8 mouse cellular contexts compared by ENCODE assay signal in the genomic region with DNA sequence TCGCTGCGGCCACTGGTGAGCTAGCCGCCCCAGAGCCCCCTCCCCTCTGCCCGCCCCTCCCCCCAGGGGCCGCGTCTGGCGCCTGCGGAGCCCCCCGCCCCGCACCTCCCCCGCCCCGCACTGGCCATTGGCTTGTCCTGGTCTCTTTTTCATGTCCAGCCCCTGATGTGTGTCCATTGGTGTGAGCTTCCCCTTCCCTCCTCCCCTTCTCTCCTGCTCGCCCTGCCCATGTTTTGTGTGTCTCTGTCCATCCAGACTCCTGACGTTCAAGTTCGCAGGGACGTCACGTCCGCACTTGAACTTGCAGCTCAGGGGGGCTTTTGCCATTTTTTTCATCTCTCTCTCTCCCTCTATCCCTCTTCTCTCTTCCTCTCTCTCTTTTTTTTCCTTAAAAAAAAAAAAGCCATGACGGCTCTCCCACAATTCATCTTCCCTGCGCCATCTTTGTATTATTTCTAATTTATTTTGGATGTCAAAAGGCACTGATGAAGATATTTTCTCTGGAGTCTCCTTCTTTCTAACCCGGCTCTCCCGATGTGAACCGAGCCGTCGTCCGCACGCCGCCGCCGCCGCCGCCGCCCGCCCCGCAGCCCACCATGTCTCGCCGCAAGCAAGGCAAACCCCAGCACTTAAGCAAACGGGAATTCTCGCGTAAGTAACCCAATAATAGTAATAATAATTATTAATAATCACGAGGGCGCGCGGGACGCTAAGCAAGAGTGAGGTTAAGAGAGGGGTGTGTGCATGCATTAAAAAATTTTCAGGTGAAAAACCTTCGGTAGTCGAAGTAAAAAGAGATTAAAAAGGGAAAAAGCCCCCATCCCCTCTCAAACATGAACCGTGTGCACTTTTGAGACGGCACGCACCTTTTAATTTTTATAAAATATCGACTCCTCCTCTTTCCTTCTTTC. TPM values are rescaled to one million over a fixed set of nuclear protein-coding genes. Genes with fewer than 3 reads are reported as not detected.
DNase-seq lines count a peak whose midpoint lies in the region; ATAC-seq and TF ChIP-seq lines count a peak whose summit lies in the region.

A gene (plus strand): TSS at position 262 of the 911 bp plus-strand sequence.

- H3K4me3 ChIP-seq in forebrain, embryonic 16.5 days (replicated peaks; ENCODE audit: low read length): peak within 1 kb of the TSS; percentile 70
- H3K4me3 ChIP-seq in intestine, postnatal 0 days (ENCODE audit: low read depth, low read length): peak within 1 kb of the TSS; percentile 76
- peak within 1 kb of the TSS; percentile 72 for H3K4me3 ChIP-seq in liver, embryonic 11.5 days (ENCODE audit: low read depth, low read length)

- H3K36me3 ChIP-seq in forebrain, embryonic 16.5 days (ENCODE audit: control insufficient read depth, insufficient read depth): no peaks in the 10 kb centered on the region
- H3K36me3 ChIP-seq in intestine, postnatal 0 days (ENCODE audit: control insufficient read depth, insufficient read depth): no peaks in the 10 kb centered on the region
- no peaks in the 10 kb centered on the region for H3K36me3 ChIP-seq in liver, embryonic 11.5 days (ENCODE audit: control insufficient read depth, insufficient read depth, low read length)

- WGBS in forebrain, embryonic 16.5 days: under 1% methylated on average over 44 of the region's 51 CpGs
- WGBS in intestine, postnatal 0 days: under 1% methylated on average over 41 of the region's 51 CpGs
- under 1% methylated on average over 38 of the region's 51 CpGs for WGBS in liver, embryonic 11.5 days

- DNase-seq in gastrocnemius, postnatal 10 days: peak; percentile 15
- no peak for DNase-seq in gastrocnemius, postnatal 14 days
- DNase-seq in adrenal gland, postnatal 10 days: peak; percentile 65
- peak; percentile 80 for DNase-seq in liver, embryonic 11.5 days (ENCODE audit: low spot score)
- no peak for DNase-seq in urinary bladder, postnatal 10 days (ENCODE audit: low spot score)

- peaks cover 11% of the 10 kb centered on the region for H3K4me1 ChIP-seq in forebrain, embryonic 16.5 days (replicated peaks; ENCODE audit: control insufficient read depth, insufficient read depth, low read length)
- H3K4me1 ChIP-seq in intestine, postnatal 0 days (replicated peaks; ENCODE audit: control insufficient read depth, insufficient read depth, low read length): no peaks in the 10 kb centered on the region
- H3K4me1 ChIP-seq in liver, embryonic 11.5 days (replicated peaks; ENCODE audit: control insufficient read depth, insufficient read depth, low read length): peaks cover 13% of the 10 kb centered on the region

- TF ChIP-seq CTCF in intestine, postnatal 0 days (IDR thresholded peaks at IDR 0.05; ENCODE audit: low read depth): no peak

- H3K4me2 ChIP-seq in forebrain, embryonic 16.5 days (ENCODE audit: low read length): peak within 1 kb of the TSS; percentile 63
- peak within 1 kb of the TSS; percentile 100 for H3K4me2 ChIP-seq in intestine, postnatal 0 days (replicated peaks; ENCODE audit: low read depth)
- H3K4me2 ChIP-seq in liver, embryonic 11.5 days: peak within 1 kb of the TSS; percentile 98

- no peaks in the 10 kb centered on the region for H3K9me3 ChIP-seq in forebrain, embryonic 16.5 days (ENCODE audit: control insufficient read depth, low read length)
- no peaks in the 10 kb centered on the region for H3K9me3 ChIP-seq in intestine, postnatal 0 days (ENCODE audit: control insufficient read depth)
- no peaks in the 10 kb centered on the region for H3K9me3 ChIP-seq in liver, embryonic 11.5 days (ENCODE audit: control insufficient read depth, low read length)

- no peaks in the 10 kb centered on the region for H3K27me3 ChIP-seq in forebrain, embryonic 16.5 days (replicated peaks; ENCODE audit: control insufficient read depth, insufficient read depth, low read length)
- H3K27me3 ChIP-seq in intestine, postnatal 0 days (replicated peaks; ENCODE audit: control insufficient read depth, insufficient read depth, low read length): peaks cover 17% of the 10 kb centered on the region
- peaks cover 4% of the 10 kb centered on the region; the same call in 1 of the 2 replicates for H3K27me3 ChIP-seq in liver, embryonic 11.5 days (replicated peaks; ENCODE audit: control insufficient read depth, insufficient read depth, low read length)

- intact Hi-C loops in gastrocnemius, postnatal 14 days (cut with DNase I; ENCODE audit: low total_unique reads): no loop called here

- H3K9ac ChIP-seq in forebrain, embryonic 16.5 days (replicated peaks; ENCODE audit: low read depth, low read length): peak within 1 kb of the TSS; percentile 93
- peak within 1 kb of the TSS; percentile 72 for H3K9ac ChIP-seq in intestine, postnatal 0 days (ENCODE audit: low read depth, low read length)
- H3K9ac ChIP-seq in liver, embryonic 11.5 days (ENCODE audit: low read depth, low read length): peak within 1 kb of the TSS; percentile 87

- H3K27ac ChIP-seq in forebrain, embryonic 16.5 days (ENCODE audit: low read length): peak within 1 kb of the TSS; percentile 99
- H3K27ac ChIP-seq in intestine, postnatal 0 days (ENCODE audit: low read depth, low read length): peak within 1 kb of the TSS; percentile 87
- peak within 1 kb of the TSS; percentile 92 for H3K27ac ChIP-seq in liver, embryonic 11.5 days (ENCODE audit: low read depth, low read length)

- peak; percentile 11 for ATAC-seq in forebrain, embryonic 16.5 days
- peak; percentile 43 for ATAC-seq in intestine, postnatal 0 days
- ATAC-seq in liver, embryonic 11.5 days (replicated peaks; ENCODE audit: low FRiP score): peak; percentile 55
- ATAC-seq in monocyte, adult 5-6 weeks (replicated peaks; ENCODE audit: insufficient number of reproducible peaks, low FRiP score, low TSS enrichment, poor library complexity, severe bottlenecking): peak; percentile 48

RNA-seq across cellular contexts. Expression of the gene that starts here (rescaled TPM):
- total RNA-seq in gastrocnemius, postnatal 10 days (2021): under 1 TPM; 0.54 to 0.97 TPM
- total RNA-seq in gastrocnemius, postnatal 14 days (2021): under 1 TPM; 0.04 to 0.18 TPM
- total RNA-seq in adrenal gland, postnatal 10 days (2021): 1 to 10 TPM; 3.3 to 4.8 TPM
- polyA plus RNA-seq in forebrain, embryonic 16.5 days (2015; fragmentation: Nextera tagmentation; extraction: Ambion mirVana): 236 and 244 TPM in 2 replicates
- 5.9 and 6.5 TPM in 2 replicates for polyA plus RNA-seq in intestine, postnatal 0 days (2015; fragmentation: Nextera tagmentation; extraction: Ambion mirVana)
- 92.2 and 95.4 TPM in 2 replicates for polyA plus RNA-seq in liver, embryonic 11.5 days (2014; fragmentation: Nextera tagmentation; extraction: Ambion mirVana)
- 12.1 to 16.9 TPM (median 13.9 TPM) in 3 replicates for total RNA-seq in monocyte, adult 5-6 weeks (2017)

Comparison
In these comparisons a context has a peak if more than half of its experiments do, and no peak if none do; other contexts are left out.
1. RNA of the gene that starts here (polyA plus RNA-seq): 236 to 244 TPM in forebrain, embryonic 16.5 days and 92.2 to 95.4 TPM in liver, embryonic 11.5 days; 5.9 to 6.5 TPM in intestine, postnatal 0 days; every median in the first group is over 10 times any median in the second.
2. Peak in DNase-seq in gastrocnemius, postnatal 10 days; RNA of the gene not detected or under 1 TPM.
3. DNase-seq: peak in adrenal gland, postnatal 10 days (single experiment) and liver, embryonic 11.5 days (single experiment); none in gastrocnemius, postnatal 14 days (single experiment) and urinary bladder, postnatal 10 days (single experiment).
4. Peak in every context shown above with its lines, with median percentiles within 50 percentile points of each other: ATAC-seq, H3K27ac ChIP-seq, H3K4me2 ChIP-seq, H3K4me3 ChIP-seq and H3K9ac ChIP-seq.